Mouse (Mus musculus) bone marrow, adult 2 months (tissue): ENCODE data around the gene Slc24a3.

Source experiments
- CTCF ChIP-seq: fragments of 200-500 bp; IDR thresholded peaks from 2 replicates; pipeline ENCODE4 v1.5.1; 2011; ENCODE audit warnings: low read length, control low read depth; ENCODE audit not compliant: control insufficient read depth, insufficient read depth
- POLR2A ChIP-seq: fragments of 200-500 bp; IDR thresholded peaks from 2 replicates; pipeline ENCODE4 v1.6.1; 2011; ENCODE audit warnings: low read depth, mild to moderate bottlenecking, control low read depth, low read length, borderline replicate concordance; ENCODE audit not compliant: control insufficient read depth

GRCm38 (mm10) chr2:145583103-145583502 lies 415.5 kb downstream of the Slc24a3 start:
- TF ChIP-seq CTCF (no peak), POLR2A (no peak)
